19 mouse cellular contexts compared by ENCODE assay signal in genomic region chr1:165322934-165323333, GRCm38 (mm10). TPM values are rescaled to one million over a fixed set of nuclear protein-coding genes. Genes with fewer than 3 reads are reported as not detected.
DNase-seq lines count a peak whose midpoint lies in the region; ATAC-seq lines count a peak whose summit lies in the region.
"Had no signal": no experiment of that assay in that cellular context is flagged by ENCODE, and none has a peak within 500 bp of the region (broad histone marks: within the 10 kb centered on the region; RNA-seq: fewer than 3 reads in every experiment).

No protein-coding gene starts in this region.

- H3K27me3 ChIP-seq in erythroblast, embryonic 14.5 days (ENCODE audit: control insufficient read depth), result no peaks in the 10 kb centered on the region
- no peaks in the 10 kb centered on the region for H3K27me3 ChIP-seq in liver, embryonic 16.5 days (ENCODE audit: control insufficient read depth, insufficient read depth, low read depth, low read length)
- H3K27me3 ChIP-seq in intestine, embryonic 15.5 days (replicated peaks), result no peaks in the 10 kb centered on the region
- no peaks in the 10 kb centered on the region for H3K27me3 ChIP-seq in forebrain, embryonic 16.5 days (replicated peaks; ENCODE audit: control insufficient read depth, insufficient read depth, low read length)
- H3K27me3 ChIP-seq in forebrain, embryonic 13.5 days, result no peaks in the 10 kb centered on the region
- H3K27me3 ChIP-seq: hindbrain, embryonic 12.5 days; midbrain, embryonic 15.5 days had no signal

- no peak overlapping the region for H3K9ac ChIP-seq in liver, embryonic 16.5 days (ENCODE audit: low read depth, low read length)
- H3K9ac ChIP-seq in intestine, embryonic 15.5 days, result no peak overlapping the region
- H3K9ac ChIP-seq in forebrain, embryonic 16.5 days (replicated peaks; ENCODE audit: low read depth, low read length), result no peak overlapping the region
- H3K9ac ChIP-seq in forebrain, embryonic 13.5 days, result no peak overlapping the region
- H3K9ac ChIP-seq: hindbrain, embryonic 12.5 days; midbrain, embryonic 15.5 days had no signal

- no peaks in the 10 kb centered on the region for H3K9me3 ChIP-seq in erythroblast, embryonic 14.5 days (ENCODE audit: control insufficient read depth, low read length)
- no peaks in the 10 kb centered on the region for H3K9me3 ChIP-seq in liver, embryonic 16.5 days (replicated peaks; ENCODE audit: control insufficient read depth, low read length)
- no peaks in the 10 kb centered on the region for H3K9me3 ChIP-seq in intestine, embryonic 15.5 days
- no peaks in the 10 kb centered on the region for H3K9me3 ChIP-seq in forebrain, embryonic 16.5 days (ENCODE audit: control insufficient read depth, low read length)
- no peaks in the 10 kb centered on the region for H3K9me3 ChIP-seq in forebrain, embryonic 13.5 days (replicated peaks)
- H3K9me3 ChIP-seq: hindbrain, embryonic 12.5 days; limb, embryonic 10.5 days; midbrain, embryonic 15.5 days had no signal

- ATAC-seq in liver, embryonic 16.5 days (ENCODE audit: low read depth), result peak; percentile 84
- ATAC-seq in intestine, embryonic 15.5 days, result no peak
- ATAC-seq in forebrain, embryonic 16.5 days, result no peak
- no peak for ATAC-seq in forebrain, embryonic 13.5 days
- ATAC-seq: midbrain, embryonic 15.5 days had no signal

- H3K27ac ChIP-seq in liver, embryonic 16.5 days (ENCODE audit: low read length), result peak overlapping the region; percentile 31
- H3K27ac ChIP-seq in intestine, embryonic 15.5 days, result no peak overlapping the region
- no peak overlapping the region for H3K27ac ChIP-seq in forebrain, embryonic 16.5 days (ENCODE audit: low read length)
- H3K27ac ChIP-seq in forebrain, embryonic 13.5 days, result no peak overlapping the region
- H3K27ac ChIP-seq: heart, adult 2 months; hindbrain, embryonic 12.5 days; limb, embryonic 10.5 days; macrophage; midbrain, embryonic 15.5 days; stomach, postnatal 0 days had no signal

- 15% methylated on average over 7 of the region's 7 CpGs for WGBS in liver, embryonic 16.5 days (ENCODE audit: insufficient replicate concordance)
- WGBS in intestine, embryonic 15.5 days, result 70% methylated on average over 7 of the region's 7 CpGs
- WGBS in forebrain, embryonic 16.5 days, result 92% methylated on average over 7 of the region's 7 CpGs
- WGBS in forebrain, embryonic 13.5 days, result 90% methylated on average over 7 of the region's 7 CpGs

- H3K4me2 ChIP-seq in liver, embryonic 16.5 days (ENCODE audit: low read depth, low read length), result 0 out of 2 replicates have a peak overlapping the region, but pooled peaks have one; percentile 1
- H3K4me2 ChIP-seq in intestine, embryonic 15.5 days (replicated peaks), result no peak overlapping the region
- no peak overlapping the region for H3K4me2 ChIP-seq in forebrain, embryonic 16.5 days (ENCODE audit: low read length)
- H3K4me2 ChIP-seq in forebrain, embryonic 13.5 days, result no peak overlapping the region
- H3K4me2 ChIP-seq: hindbrain, embryonic 12.5 days; midbrain, embryonic 15.5 days had no signal

- peaks cover 45% of the 10 kb centered on the region for H3K4me1 ChIP-seq in erythroblast, embryonic 14.5 days (ENCODE audit: control insufficient read depth)
- peaks cover 15% of the 10 kb centered on the region for H3K4me1 ChIP-seq in liver, embryonic 16.5 days (ENCODE audit: control insufficient read depth, low read depth, low read length)
- H3K4me1 ChIP-seq in intestine, embryonic 15.5 days (replicated peaks), result peaks cover 7% of the 10 kb centered on the region
- H3K4me1 ChIP-seq in forebrain, embryonic 16.5 days (replicated peaks; ENCODE audit: control insufficient read depth, insufficient read depth, low read length), result no peaks in the 10 kb centered on the region
- H3K4me1 ChIP-seq in forebrain, embryonic 13.5 days, result no peaks in the 10 kb centered on the region
- H3K4me1 ChIP-seq: hindbrain, embryonic 12.5 days; midbrain, embryonic 15.5 days had no signal

- peak overlapping the region; percentile 28 for H3K4me3 ChIP-seq in erythroblast, embryonic 14.5 days (replicated peaks)
- H3K4me3 ChIP-seq in liver, embryonic 16.5 days (ENCODE audit: low read depth, low read length), result no peak overlapping the region
- H3K4me3 ChIP-seq in intestine, embryonic 15.5 days (replicated peaks), result no peak overlapping the region
- no peak overlapping the region for H3K4me3 ChIP-seq in forebrain, embryonic 16.5 days (replicated peaks; ENCODE audit: low read length)
- H3K4me3 ChIP-seq in forebrain, embryonic 13.5 days, result no peak overlapping the region
- H3K4me3 ChIP-seq: heart, adult 2 months; hindbrain, embryonic 12.5 days; limb, embryonic 10.5 days; midbrain, embryonic 15.5 days had no signal

- peaks cover 19% of the 10 kb centered on the region for H3K36me3 ChIP-seq in erythroblast, embryonic 14.5 days (ENCODE audit: control insufficient read depth)
- no peaks in the 10 kb centered on the region for H3K36me3 ChIP-seq in liver, embryonic 16.5 days (ENCODE audit: control insufficient read depth, insufficient read depth)
- H3K36me3 ChIP-seq in intestine, embryonic 15.5 days, result peaks cover 3% of the 10 kb centered on the region; the same call in 1 of the 2 replicates
- H3K36me3 ChIP-seq in forebrain, embryonic 16.5 days (ENCODE audit: control insufficient read depth, insufficient read depth), result peaks cover 9% of the 10 kb centered on the region
- peaks cover 73% of the 10 kb centered on the region for H3K36me3 ChIP-seq in forebrain, embryonic 13.5 days (ENCODE audit: poor library complexity, severe bottlenecking)

- DNase-seq in thymus, postnatal 4 days, result peak; percentile 26
- no peak for DNase-seq in thymus, postnatal 0 days (ENCODE audit: low spot score)
- no peak for DNase-seq in MN1 (ENCODE audit: low spot score)
- DNase-seq: cerebellum, adult 18-20 months; cerebellum, postnatal 36 days; gastrocnemius, postnatal 14 days; heart, adult 2 months; layer of hippocampus, postnatal 36 days; lung, adult 2 months had no signal

RNA-seq across cellular contexts. Expression of gene Gpr161, which starts 27.3 kb away (rescaled TPM):
- 0.21 and 0.29 TPM in 2 replicates for polyA plus RNA-seq in thymus, postnatal 0 days (2015; fragmentation: Nextera tagmentation; extraction: Ambion mirVana)
- 0.01 TPM in 1 of 2 replicates, not detected in the other for polyA plus RNA-seq in erythroblast, embryonic 14.5 days (2012)
- 0.07 and 0.11 TPM in 2 replicates for polyA plus RNA-seq in liver, embryonic 16.5 days (2015; fragmentation: Nextera tagmentation; extraction: Ambion mirVana)
- polyA plus RNA-seq in intestine, embryonic 15.5 days (2015; fragmentation: Nextera tagmentation; extraction: Ambion mirVana), result 0.92 TPM in 2 replicates
- polyA plus RNA-seq in forebrain, embryonic 16.5 days (2015; fragmentation: Nextera tagmentation; extraction: Ambion mirVana), result 4.5 and 4.7 TPM in 2 replicates
- 3.5 and 4.1 TPM in 2 replicates for polyA plus RNA-seq in forebrain, embryonic 13.5 days (2015; fragmentation: Nextera tagmentation; extraction: Ambion mirVana)
- polyA plus RNA-seq: macrophage had no signal
